Mouse (Mus musculus): Measurements from ENCODE around the gene Dusp10. TPM values are rescaled to one million over a fixed set of nuclear protein-coding genes. Genes with fewer than 3 reads are reported as not detected.

Gene Dusp10
- polyA plus RNA-seq, 1 experiment from 2014 or later = 10.5 TPM

DNA sequence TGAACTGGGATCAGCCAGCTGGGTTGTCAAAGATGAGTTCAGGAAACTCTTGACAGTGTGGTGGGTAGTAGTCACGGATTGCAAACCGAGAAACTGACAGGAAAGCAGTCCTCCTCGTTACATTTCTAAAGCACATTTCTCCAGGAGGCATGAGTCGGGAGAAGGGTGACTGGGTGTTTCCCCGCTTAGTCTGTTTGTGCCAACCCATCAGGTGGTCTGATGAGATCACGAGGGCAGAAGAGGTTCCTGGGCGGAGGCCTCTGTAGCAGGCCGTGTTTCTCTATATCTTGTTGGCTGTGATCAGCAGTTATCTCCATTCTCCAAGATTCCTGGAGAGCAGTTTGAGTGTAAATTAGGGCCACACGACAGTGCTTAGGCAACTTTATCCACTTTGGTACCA lies 29.6 kb downstream of the Dusp10 start:
- Histone ChIP-seq H3K27ac (peak overlapping the region; percentile 93), H3K36me3 (no peaks in the 10 kb centered on the region), H3K4me3 (no peak overlapping the region), H3K27me3 (no peaks in the 10 kb centered on the region), H3K4me2 (peak overlapping the region; percentile 49), H3K9ac (peak overlapping the region; percentile 19; the same call in 1 of the 2 replicates), H3K4me1 (replicated peaks) (peaks cover 35% of the 10 kb centered on the region), H3K9me3 (replicated peaks) (no peaks in the 10 kb centered on the region)
- WGBS = 56% methylated on average over 9 of the region's 9 CpGs
- no peak for ATAC-seq (replicated peaks; ENCODE audit: insufficient number of reproducible peaks, insufficient read depth, low FRiP score, low read depth)

DNA sequence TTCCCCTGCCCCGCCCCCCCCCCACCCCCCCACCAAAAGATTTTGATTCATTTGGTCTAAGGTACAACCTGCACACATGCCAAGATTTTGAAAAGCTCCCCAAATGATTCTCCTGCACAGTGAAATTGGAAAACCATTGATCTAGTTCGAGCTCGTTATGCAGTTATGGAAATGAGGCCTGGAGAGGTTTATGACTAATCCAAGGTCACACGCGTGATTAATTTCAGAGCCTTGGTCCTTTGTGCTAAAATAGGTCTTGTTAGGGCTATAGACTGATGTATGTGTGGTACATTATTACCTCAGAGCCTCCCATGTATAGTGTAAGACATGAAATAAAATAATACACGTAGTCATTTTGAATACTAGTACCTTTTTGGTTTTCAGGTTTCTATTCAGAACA lies 30.3 kb downstream of the Dusp10 start:
- ATAC-seq (replicated peaks; ENCODE audit: insufficient number of reproducible peaks, insufficient read depth, low FRiP score, low read depth) = no peak
- H3K27me3 ChIP-seq = no peaks in the 10 kb centered on the region
- H3K36me3 ChIP-seq = no peaks in the 10 kb centered on the region
- peaks cover 35% of the 10 kb centered on the region for H3K4me1 ChIP-seq (replicated peaks)
- H3K27ac ChIP-seq = no peak overlapping the region
- H3K4me2 ChIP-seq = no peak overlapping the region
- H3K9ac ChIP-seq = no peak overlapping the region
- 87% methylated on average over 6 of the region's 6 CpGs for WGBS
- no peaks in the 10 kb centered on the region for H3K9me3 ChIP-seq (replicated peaks)
- no peak overlapping the region for H3K4me3 ChIP-seq

DNA sequence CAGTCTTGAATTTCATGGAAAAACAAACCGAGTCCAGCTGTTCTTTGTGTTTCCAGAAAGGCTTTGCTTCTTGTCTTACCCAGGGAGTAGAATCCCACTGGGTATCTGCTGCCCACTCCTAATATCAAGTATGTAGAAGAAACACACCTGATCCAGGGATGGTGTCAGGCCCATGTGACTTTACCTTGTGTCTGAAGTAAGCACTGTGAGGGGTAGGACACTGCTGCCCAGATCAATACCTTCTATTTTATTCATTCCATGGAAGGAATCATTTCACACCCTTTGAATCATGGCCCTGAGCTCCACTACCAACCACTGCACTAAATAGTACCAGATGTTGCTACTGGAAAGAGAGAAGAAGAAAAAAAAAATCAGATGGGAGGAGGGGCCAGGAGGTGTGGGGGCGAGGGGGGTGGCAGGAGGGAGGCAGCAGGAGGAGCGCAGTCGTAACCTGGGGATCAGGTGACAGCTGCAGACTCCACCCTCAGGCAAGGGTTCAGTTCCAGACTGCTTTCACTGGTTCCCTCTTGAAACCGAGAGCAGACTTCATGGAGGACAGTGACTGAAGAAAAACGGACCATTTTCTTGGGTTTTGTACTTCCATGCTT lies 33.1 kb downstream of the Dusp10 start:
- Histone ChIP-seq H3K36me3 (no peaks in the 10 kb centered on the region), H3K4me3 (no peak overlapping the region), H3K9me3 (replicated peaks) (no peaks in the 10 kb centered on the region), H3K4me2 (no peak overlapping the region), H3K27me3 (no peaks in the 10 kb centered on the region), H3K27ac (no peak overlapping the region), H3K4me1 (replicated peaks) (peaks cover 39% of the 10 kb centered on the region), H3K9ac (no peak overlapping the region)
- 74% methylated on average over 6 of the region's 6 CpGs for WGBS
- no peak for ATAC-seq (replicated peaks; ENCODE audit: insufficient number of reproducible peaks, insufficient read depth, low FRiP score, low read depth)

DNA sequence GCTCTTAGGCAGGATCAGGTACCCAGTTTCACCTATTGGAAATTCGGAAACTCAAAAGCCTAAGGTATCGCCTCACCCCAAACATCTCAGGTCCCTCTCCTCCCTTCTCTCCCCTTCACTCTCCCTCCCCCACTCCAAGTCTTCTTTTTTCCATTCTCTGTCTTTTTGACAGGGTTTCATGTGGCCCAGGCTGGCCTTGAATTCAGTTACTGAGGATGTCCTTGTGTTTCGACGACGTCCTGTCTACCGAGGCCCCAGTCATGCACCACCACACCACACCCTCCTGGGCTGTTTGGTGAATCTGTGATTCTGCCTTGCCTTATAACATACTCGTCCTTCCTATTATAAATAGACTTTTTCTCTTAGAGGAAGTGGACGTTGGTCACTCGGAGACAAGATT lies 34.7 kb downstream of the Dusp10 start:
- Histone ChIP-seq H3K4me2 (no peak overlapping the region), H3K4me1 (replicated peaks) (peaks cover 44% of the 10 kb centered on the region), H3K36me3 (no peaks in the 10 kb centered on the region), H3K9ac (no peak overlapping the region), H3K27ac (no peak overlapping the region), H3K27me3 (no peaks in the 10 kb centered on the region), H3K4me3 (no peak overlapping the region), H3K9me3 (replicated peaks) (no peaks in the 10 kb centered on the region)
- ATAC-seq (replicated peaks; ENCODE audit: insufficient number of reproducible peaks, insufficient read depth, low FRiP score, low read depth) = no peak
- 67% methylated on average over 9 of the region's 9 CpGs for WGBS

DNA sequence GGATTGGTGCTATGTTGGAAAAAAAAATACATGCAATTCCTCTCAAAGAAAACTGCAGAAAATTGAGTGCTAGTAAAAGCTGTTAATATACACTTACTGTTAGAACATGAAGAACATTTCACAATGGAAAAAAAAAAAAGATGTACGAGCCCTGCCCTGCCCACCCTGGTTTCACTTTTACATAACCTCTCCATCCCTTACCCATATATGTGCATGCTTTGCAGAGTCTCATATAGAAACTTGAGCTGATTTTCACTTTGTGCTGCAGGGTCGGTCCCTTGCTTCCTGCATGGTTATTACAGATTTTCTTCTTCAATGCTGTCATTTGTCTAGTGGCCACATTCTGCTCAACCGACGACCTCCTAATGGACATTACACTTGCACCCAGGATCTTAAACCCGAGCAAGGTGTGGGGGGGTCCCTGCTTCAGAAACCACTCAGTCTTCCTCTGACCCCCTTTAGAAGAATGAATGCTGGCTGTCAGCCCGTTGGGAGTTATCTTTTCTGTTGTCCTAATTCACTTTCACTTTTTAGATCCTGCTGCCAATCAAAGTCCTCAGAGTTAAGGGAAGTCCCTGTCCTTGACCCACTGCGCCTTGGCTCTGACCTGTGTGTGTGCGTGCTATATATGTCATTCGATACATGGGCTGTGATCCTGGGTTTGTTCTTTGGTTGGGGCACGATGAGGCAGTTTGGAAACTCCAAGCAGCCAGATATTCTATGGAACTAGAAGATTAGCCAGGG lies 35.7 kb downstream of the Dusp10 start:
- H3K27me3 ChIP-seq = no peaks in the 10 kb centered on the region
- H3K4me2 ChIP-seq = peak overlapping the region; percentile 51
- no peaks in the 10 kb centered on the region for H3K9me3 ChIP-seq (replicated peaks)
- peak overlapping the region; percentile 75 for H3K27ac ChIP-seq
- no peak for ATAC-seq (replicated peaks; ENCODE audit: insufficient number of reproducible peaks, insufficient read depth, low FRiP score, low read depth)
- H3K4me1 ChIP-seq (replicated peaks) = peaks cover 51% of the 10 kb centered on the region
- peak overlapping the region; percentile 36; the same call in 1 of the 2 replicates for H3K9ac ChIP-seq
- no peaks in the 10 kb centered on the region for H3K36me3 ChIP-seq
- peak overlapping the region; percentile 5; the same call in 1 of the 2 replicates for H3K4me3 ChIP-seq
- WGBS = 51% methylated on average over 10 of the region's 10 CpGs

DNA sequence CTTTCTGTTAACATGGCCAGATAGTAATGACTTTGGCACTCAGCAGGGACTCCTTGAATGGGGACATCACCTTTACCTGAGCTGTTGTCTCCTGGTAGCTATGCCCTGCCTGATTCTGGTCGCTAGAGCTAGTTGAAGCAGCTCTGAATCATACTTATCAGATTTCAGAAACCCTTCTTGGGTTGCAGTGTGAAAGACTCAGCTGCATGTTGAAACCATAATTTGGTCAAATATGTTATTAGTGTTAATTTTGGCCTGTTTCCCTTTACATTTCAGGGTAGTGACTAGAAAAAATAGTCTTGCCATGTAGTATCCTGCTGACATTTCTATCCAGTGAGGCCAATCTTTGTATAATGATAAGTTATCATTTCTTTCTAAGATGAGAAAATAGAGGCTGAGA lies 38.2 kb downstream of the Dusp10 start:
- peak overlapping the region; percentile 75 for H3K27ac ChIP-seq
- H3K9ac ChIP-seq = no peak overlapping the region
- H3K4me3 ChIP-seq = no peak overlapping the region
- ATAC-seq (replicated peaks; ENCODE audit: insufficient number of reproducible peaks, insufficient read depth, low FRiP score, low read depth) = no peak
- no peaks in the 10 kb centered on the region for H3K36me3 ChIP-seq
- H3K4me1 ChIP-seq (replicated peaks) = peaks cover 57% of the 10 kb centered on the region
- H3K4me2 ChIP-seq = no peak overlapping the region
- no peaks in the 10 kb centered on the region for H3K9me3 ChIP-seq (replicated peaks)
- H3K27me3 ChIP-seq = no peaks in the 10 kb centered on the region
- WGBS = 38% methylated on average over 1 of the region's 1 CpGs

DNA sequence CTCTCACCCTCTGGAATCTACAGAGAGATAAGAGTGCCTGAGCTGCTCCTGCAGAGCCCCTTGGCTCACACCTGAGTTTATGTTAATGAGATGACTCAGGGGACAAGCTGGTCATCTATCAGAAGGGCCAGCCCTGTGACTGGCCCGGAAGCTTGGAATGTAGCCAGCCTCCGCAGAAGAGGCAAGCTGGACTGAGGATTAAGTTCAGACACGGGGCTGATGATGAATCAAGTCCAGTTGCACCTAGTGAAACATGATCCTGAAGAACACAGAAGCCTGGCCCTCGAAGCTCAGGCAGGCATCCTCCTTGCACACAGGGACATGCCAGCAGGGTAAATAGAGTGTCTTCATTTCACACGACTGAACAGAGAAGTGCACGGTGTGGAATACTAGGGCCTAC lies 38.7 kb downstream of the Dusp10 start:
- H3K27me3 ChIP-seq = no peaks in the 10 kb centered on the region
- H3K4me3 ChIP-seq = no peak overlapping the region
- 0 out of 2 replicates have a peak overlapping the region, but pooled peaks have one; percentile 12 for H3K9ac ChIP-seq
- peaks cover 57% of the 10 kb centered on the region for H3K4me1 ChIP-seq (replicated peaks)
- 12% methylated on average over 6 of the region's 6 CpGs for WGBS
- no peaks in the 10 kb centered on the region for H3K36me3 ChIP-seq
- no peaks in the 10 kb centered on the region for H3K9me3 ChIP-seq (replicated peaks)
- peak; percentile 54; the same call in 1 of the 2 replicates for ATAC-seq (replicated peaks; ENCODE audit: insufficient number of reproducible peaks, insufficient read depth, low FRiP score, low read depth)
- peak overlapping the region; percentile 75 for H3K27ac ChIP-seq
- H3K4me2 ChIP-seq = peak overlapping the region; percentile 30

DNA sequence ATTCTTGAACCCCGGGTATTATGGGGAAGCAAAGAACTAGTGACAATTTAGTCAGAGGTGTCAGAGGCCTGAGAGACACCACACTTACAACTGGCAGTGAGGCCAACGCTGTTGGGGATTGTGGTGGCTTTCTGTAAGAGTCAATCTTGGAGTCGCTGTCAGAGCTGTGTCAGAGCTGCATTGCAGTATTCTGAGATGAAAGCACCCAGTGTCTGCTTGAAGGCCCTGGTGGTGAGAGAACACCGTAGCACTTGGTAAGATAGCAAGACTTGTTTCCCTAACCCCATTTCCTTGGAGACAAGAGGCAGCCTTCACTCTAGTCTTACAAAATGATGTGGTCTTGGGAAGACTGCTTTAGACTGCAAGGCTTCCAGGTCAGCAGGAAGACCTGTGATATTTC lies 39.2 kb downstream of the Dusp10 start:
- H3K4me2 ChIP-seq = peak overlapping the region; percentile 30
- 0 out of 2 replicates have a peak overlapping the region, but pooled peaks have one; percentile 12 for H3K9ac ChIP-seq
- H3K36me3 ChIP-seq = no peaks in the 10 kb centered on the region
- H3K4me1 ChIP-seq (replicated peaks) = peaks cover 58% of the 10 kb centered on the region
- 35% methylated on average over 4 of the region's 4 CpGs for WGBS
- ATAC-seq (replicated peaks; ENCODE audit: insufficient number of reproducible peaks, insufficient read depth, low FRiP score, low read depth) = no peak
- H3K27ac ChIP-seq = peak overlapping the region; percentile 75
- H3K27me3 ChIP-seq = no peaks in the 10 kb centered on the region
- H3K9me3 ChIP-seq (replicated peaks) = no peaks in the 10 kb centered on the region
- H3K4me3 ChIP-seq = no peak overlapping the region

DNA sequence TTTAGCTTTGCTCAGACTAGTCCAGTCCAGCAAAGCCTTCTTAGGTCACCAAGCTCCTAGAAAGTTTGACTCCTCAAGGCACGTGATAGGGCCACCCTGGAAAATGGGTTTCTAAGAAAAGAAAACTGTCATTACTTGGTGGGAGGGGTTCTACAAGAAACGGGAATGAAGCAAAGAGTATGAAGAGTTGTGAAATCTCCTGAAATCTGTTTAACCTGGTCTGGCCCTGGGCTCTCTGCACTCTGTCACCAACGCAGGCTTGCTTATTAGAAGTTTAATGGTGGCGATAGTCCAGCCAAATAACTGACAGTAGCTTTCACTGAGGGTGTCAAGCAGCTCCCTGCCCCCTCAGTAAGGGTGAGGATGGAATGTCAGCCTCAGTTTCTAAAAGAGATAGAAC lies 40.0 kb downstream of the Dusp10 start:
- no peak overlapping the region for H3K4me3 ChIP-seq
- no peak overlapping the region for H3K4me2 ChIP-seq
- no peak overlapping the region for H3K9ac ChIP-seq
- no peaks in the 10 kb centered on the region for H3K9me3 ChIP-seq (replicated peaks)
- peaks cover 59% of the 10 kb centered on the region for H3K4me1 ChIP-seq (replicated peaks)
- H3K36me3 ChIP-seq = no peaks in the 10 kb centered on the region
- ATAC-seq (replicated peaks; ENCODE audit: insufficient number of reproducible peaks, insufficient read depth, low FRiP score, low read depth) = no peak
- H3K27me3 ChIP-seq = no peaks in the 10 kb centered on the region
- 45% methylated on average over 4 of the region's 4 CpGs for WGBS
- peak overlapping the region; percentile 75 for H3K27ac ChIP-seq

DNA sequence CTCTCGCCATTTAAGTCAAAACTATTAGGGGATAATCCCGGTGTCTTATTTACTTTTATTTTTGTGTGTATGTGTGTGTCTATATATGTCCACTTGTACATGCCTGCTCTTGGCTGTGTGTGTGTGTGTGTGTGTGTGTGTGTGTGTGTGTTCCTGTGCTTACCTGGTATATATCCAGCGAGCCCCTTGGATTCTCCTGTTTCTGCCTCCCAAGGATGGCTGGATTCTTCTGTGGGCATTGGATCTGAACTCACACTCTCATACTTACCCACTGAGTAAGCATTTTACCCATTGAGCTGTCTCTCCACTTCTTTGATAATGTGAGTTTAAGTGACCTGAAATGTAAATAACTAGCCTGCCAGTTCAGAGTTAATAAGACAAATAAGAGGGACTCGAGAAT lies 40.6 kb downstream of the Dusp10 start:
- Histone ChIP-seq H3K4me1 (replicated peaks) (peaks cover 60% of the 10 kb centered on the region), H3K27ac (no peak overlapping the region)

DNA sequence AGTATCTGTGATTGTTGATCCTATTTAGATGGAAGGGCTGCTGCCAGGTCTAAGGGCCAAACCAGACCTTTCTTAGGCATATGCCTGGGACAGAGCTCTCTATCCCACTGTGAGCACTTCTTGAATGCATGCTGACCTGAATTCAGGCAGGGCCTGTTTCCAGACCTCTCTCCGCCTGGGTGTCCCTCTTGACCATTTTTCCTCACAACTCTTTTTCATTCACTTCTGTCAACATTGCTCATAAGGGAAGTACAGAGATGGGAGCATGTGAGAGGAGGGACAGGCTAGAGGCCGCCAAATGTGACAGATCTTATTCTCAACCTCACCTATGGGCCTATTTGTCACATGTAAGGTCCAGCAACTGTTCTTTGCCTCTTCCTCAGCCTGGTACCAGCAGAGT lies 41.1 kb downstream of the Dusp10 start:
- H3K4me3 ChIP-seq = no peak overlapping the region
- no peak overlapping the region for H3K27ac ChIP-seq
- no peak for ATAC-seq (replicated peaks; ENCODE audit: insufficient number of reproducible peaks, insufficient read depth, low FRiP score, low read depth)
- no peaks in the 10 kb centered on the region for H3K36me3 ChIP-seq
- no peaks in the 10 kb centered on the region for H3K27me3 ChIP-seq
- peaks cover 59% of the 10 kb centered on the region for H3K4me1 ChIP-seq (replicated peaks)
- no peak overlapping the region for H3K4me2 ChIP-seq
- no peaks in the 10 kb centered on the region for H3K9me3 ChIP-seq (replicated peaks)
- H3K9ac ChIP-seq = no peak overlapping the region
- WGBS = 84% methylated on average over 2 of the region's 2 CpGs

More for the DNA sequence above, 40.6 kb downstream of the Dusp10 start:
- ATAC-seq (replicated peaks; ENCODE audit: insufficient number of reproducible peaks, insufficient read depth, low FRiP score, low read depth) = no peak
- no peak overlapping the region for H3K4me3 ChIP-seq
- H3K27me3 ChIP-seq = no peaks in the 10 kb centered on the region
- no peaks in the 10 kb centered on the region for H3K36me3 ChIP-seq
- H3K4me2 ChIP-seq = no peak overlapping the region
- 78% methylated on average over 4 of the region's 4 CpGs for WGBS
- no peaks in the 10 kb centered on the region for H3K9me3 ChIP-seq (replicated peaks)
- no peak overlapping the region for H3K9ac ChIP-seq

DNA sequence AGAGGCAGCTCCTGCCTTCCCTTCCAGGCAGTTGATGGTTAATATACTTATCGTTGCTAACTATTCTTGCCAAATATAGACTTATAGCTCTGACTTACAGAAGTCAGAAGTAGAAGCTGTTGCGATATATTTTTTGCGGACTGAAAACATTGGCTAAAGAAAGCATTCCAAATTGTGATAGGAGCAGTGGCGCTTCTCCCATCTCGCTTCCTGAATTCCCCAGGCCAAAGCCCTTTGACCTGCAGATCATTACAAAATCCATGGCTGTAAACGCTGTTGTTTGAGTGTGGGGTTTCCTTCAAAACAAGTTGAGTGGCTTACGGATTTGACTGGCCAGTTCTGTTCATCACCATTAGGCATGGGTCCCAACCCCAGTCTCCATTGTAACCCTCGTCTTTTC lies 45.1 kb downstream of the Dusp10 start:
- no peak overlapping the region for H3K4me3 ChIP-seq
- H3K9ac ChIP-seq = no peak overlapping the region
- no peaks in the 10 kb centered on the region for H3K9me3 ChIP-seq (replicated peaks)
- peaks cover 51% of the 10 kb centered on the region for H3K4me1 ChIP-seq (replicated peaks)
- H3K36me3 ChIP-seq = no peaks in the 10 kb centered on the region
- H3K4me2 ChIP-seq = no peak overlapping the region
- peak overlapping the region; percentile 22 for H3K27ac ChIP-seq
- WGBS = 60% methylated on average over 8 of the region's 8 CpGs
- no peak for ATAC-seq (replicated peaks; ENCODE audit: insufficient number of reproducible peaks, insufficient read depth, low FRiP score, low read depth)
- no peaks in the 10 kb centered on the region for H3K27me3 ChIP-seq

Measured in heart, embryonic 15.5 days (tissue).